9 mouse cellular contexts compared by ENCODE assay signal in genomic region chr1:133417539-133417938, GRCm38 (mm10). TPM values are rescaled to one million over a fixed set of nuclear protein-coding genes. Genes with fewer than 3 reads are reported as not detected.
A peak's percentile ranks its signal among the peaks of the same experiment; 100 is the strongest.
DNase-seq lines count a peak whose midpoint lies in the region; ATAC-seq lines count a peak whose summit lies in the region.
"Had no signal": no experiment of that assay in that cellular context is flagged by ENCODE, and none has a peak within 500 bp of the region (broad histone marks: within the 10 kb centered on the region; RNA-seq: fewer than 3 reads in every experiment).

No protein-coding gene starts in this region.

- H3K27ac ChIP-seq in heart, embryonic 11.5 days (ENCODE audit: low read depth, low read length) = no peak overlapping the region
- H3K27ac ChIP-seq in embryonic facial prominence, embryonic 14.5 days (replicated peaks; ENCODE audit: low read depth, low read length) = no peak overlapping the region
- H3K27ac ChIP-seq in liver, embryonic 11.5 days (ENCODE audit: low read depth, low read length) = no peak overlapping the region

- 33% methylated on average over 1 of the region's 1 CpGs for WGBS in heart, embryonic 11.5 days (ENCODE audit: insufficient replicate concordance)
- 76% methylated on average over 1 of the region's 1 CpGs for WGBS in embryonic facial prominence, embryonic 14.5 days
- 52% methylated on average over 1 of the region's 1 CpGs for WGBS in liver, embryonic 11.5 days

- H3K4me3 ChIP-seq in heart, embryonic 11.5 days (ENCODE audit: low read depth, low read length) = peak overlapping the region; percentile 49; the same call in 1 of the 2 replicates
- H3K4me3 ChIP-seq in embryonic facial prominence, embryonic 14.5 days (ENCODE audit: low read depth, low read length) = no peak overlapping the region
- H3K4me3 ChIP-seq in liver, embryonic 11.5 days (ENCODE audit: low read depth, low read length) = peak overlapping the region; percentile 46; the same call in 1 of the 2 replicates

- H3K36me3 ChIP-seq in heart, embryonic 11.5 days (ENCODE audit: control insufficient read depth, insufficient read depth, low read length) = no peaks in the 10 kb centered on the region
- no peaks in the 10 kb centered on the region for H3K36me3 ChIP-seq in embryonic facial prominence, embryonic 14.5 days (ENCODE audit: control insufficient read depth, insufficient read depth, low read length)
- no peaks in the 10 kb centered on the region for H3K36me3 ChIP-seq in liver, embryonic 11.5 days (ENCODE audit: control insufficient read depth, insufficient read depth, low read length)

- peaks cover 26% of the 10 kb centered on the region for H3K4me1 ChIP-seq in heart, embryonic 11.5 days (ENCODE audit: control insufficient read depth, insufficient read depth, low read length)
- H3K4me1 ChIP-seq in embryonic facial prominence, embryonic 14.5 days (ENCODE audit: control insufficient read depth, insufficient read depth, low read length) = peaks cover 4% of the 10 kb centered on the region; the same call in 1 of the 2 replicates
- H3K4me1 ChIP-seq in liver, embryonic 11.5 days (replicated peaks; ENCODE audit: control insufficient read depth, insufficient read depth, low read length) = peaks cover 20% of the 10 kb centered on the region

- no peaks in the 10 kb centered on the region for H3K27me3 ChIP-seq in heart, embryonic 11.5 days (ENCODE audit: control insufficient read depth, insufficient read depth, low read length)
- no peaks in the 10 kb centered on the region for H3K27me3 ChIP-seq in embryonic facial prominence, embryonic 14.5 days (replicated peaks; ENCODE audit: control insufficient read depth, insufficient read depth, low read length)
- peaks cover 10% of the 10 kb centered on the region for H3K27me3 ChIP-seq in liver, embryonic 11.5 days (replicated peaks; ENCODE audit: control insufficient read depth, insufficient read depth, low read length)

- no peak overlapping the region for H3K9ac ChIP-seq in heart, embryonic 11.5 days (ENCODE audit: low read depth, low read length)
- H3K9ac ChIP-seq in embryonic facial prominence, embryonic 14.5 days (ENCODE audit: low read depth, low read length) = no peak overlapping the region
- no peak overlapping the region; the same call in 1 of the 2 replicates for H3K9ac ChIP-seq in liver, embryonic 11.5 days (ENCODE audit: low read depth, low read length)

- intact Hi-C loops in heart, postnatal 25 days (cut with DNase I) = no loop called here

- ATAC-seq in heart, embryonic 11.5 days (replicated peaks; ENCODE audit: insufficient number of reproducible peaks, low FRiP score, low TSS enrichment) = no peak
- no peak for ATAC-seq in embryonic facial prominence, embryonic 14.5 days (ENCODE audit: low read depth)
- ATAC-seq in liver, embryonic 11.5 days (replicated peaks; ENCODE audit: low FRiP score) = no peak

- DNase-seq in heart, postnatal 25 days (ENCODE audit: low spot score) = no peak
- DNase-seq in B cell, adult 2 months = peak; percentile 13 to 17
- no peak for DNase-seq in embryonic facial prominence, embryonic 14.5 days (ENCODE audit: low spot score)
- DNase-seq in liver, embryonic 11.5 days (ENCODE audit: low spot score) = no peak
- DNase-seq in urinary bladder, postnatal 10 days (ENCODE audit: low spot score) = no peak
- no peak for DNase-seq in right cerebral cortex, adult 2 months (ENCODE audit: low spot score in 2 of 2)
- no peak for DNase-seq in urinary bladder, postnatal 36 days (ENCODE audit: low spot score in 2 of 2)
- DNase-seq: cerebellum, adult 8-10 months had no signal

- no peaks in the 10 kb centered on the region for H3K9me3 ChIP-seq in heart, embryonic 11.5 days (replicated peaks; ENCODE audit: control insufficient read depth, low read length)
- H3K9me3 ChIP-seq in embryonic facial prominence, embryonic 14.5 days (ENCODE audit: control insufficient read depth, low read length) = no peaks in the 10 kb centered on the region
- no peaks in the 10 kb centered on the region for H3K9me3 ChIP-seq in liver, embryonic 11.5 days (ENCODE audit: control insufficient read depth, low read length)

- peak overlapping the region; percentile 83 for H3K4me2 ChIP-seq in heart, embryonic 11.5 days
- H3K4me2 ChIP-seq in embryonic facial prominence, embryonic 14.5 days (ENCODE audit: low read depth, low read length) = 0 out of 2 replicates have a peak overlapping the region, but pooled peaks have one; percentile 58
- peak overlapping the region; percentile 76 for H3K4me2 ChIP-seq in liver, embryonic 11.5 days

RNA-seq across cellular contexts. Expression of gene Sox13, which starts 6.6 kb away (rescaled TPM):
- 3.3 and 3.7 TPM in 2 replicates for polyA plus RNA-seq in heart, embryonic 11.5 days (2014; fragmentation: Nextera tagmentation; extraction: Ambion mirVana)
- 10 to 100 TPM; 15.2 to 19.9 TPM for total RNA-seq in heart, postnatal 25 days (2021)
- polyA plus RNA-seq in embryonic facial prominence, embryonic 14.5 days (2014; fragmentation: Nextera tagmentation; extraction: Ambion mirVana) = 5.4 and 6.6 TPM in 2 replicates
- polyA plus RNA-seq in liver, embryonic 11.5 days (2014; fragmentation: Nextera tagmentation; extraction: Ambion mirVana) = 4.1 and 4.4 TPM in 2 replicates

RNA-seq across cellular contexts. Expression of gene Etnk2, which starts 54.2 kb away (rescaled TPM):
- polyA plus RNA-seq in heart, embryonic 11.5 days (2014; fragmentation: Nextera tagmentation; extraction: Ambion mirVana) = 1.5 TPM in 2 replicates
- under 1 TPM; 0.45 to 0.57 TPM for total RNA-seq in heart, postnatal 25 days (2021)
- polyA plus RNA-seq in embryonic facial prominence, embryonic 14.5 days (2014; fragmentation: Nextera tagmentation; extraction: Ambion mirVana) = 3.3 and 3.4 TPM in 2 replicates
- 4.5 and 5.8 TPM in 2 replicates for polyA plus RNA-seq in liver, embryonic 11.5 days (2014; fragmentation: Nextera tagmentation; extraction: Ambion mirVana)

Comparison
In these comparisons a context has a peak if more than half of its experiments do, and no peak if none do; other contexts are left out.
1. DNase-seq: peak in B cell, adult 2 months (2 of 2); none in heart, postnatal 25 days (single experiment), embryonic facial prominence, embryonic 14.5 days (single experiment), liver, embryonic 11.5 days (single experiment), urinary bladder, postnatal 10 days (single experiment), right cerebral cortex, adult 2 months (0 of 2) and urinary bladder, postnatal 36 days (0 of 2).
2. Peak in every context shown above with its lines, with median percentiles within 50 percentile points of each other: H3K4me2 ChIP-seq.